Mouse (Mus musculus) telencephalon, adult 2 months (tissue): ENCODE data around the gene Gm49450.
A peak's percentile ranks its signal among the peaks of the same experiment; 100 is the strongest.
"Not testable (repeated sequence)": the region's sequence is repeated elsewhere in the genome, so short reads cannot be mapped to it uniquely, and the experiment has no call there.

Experiments used
- DNase-seq: peaks from one replicate; pipeline ENCODE4 v3.0.0-alpha.2; 2011; ENCODE audit warnings: low read depth, low spot score

Gene Gm49450

DNA sequence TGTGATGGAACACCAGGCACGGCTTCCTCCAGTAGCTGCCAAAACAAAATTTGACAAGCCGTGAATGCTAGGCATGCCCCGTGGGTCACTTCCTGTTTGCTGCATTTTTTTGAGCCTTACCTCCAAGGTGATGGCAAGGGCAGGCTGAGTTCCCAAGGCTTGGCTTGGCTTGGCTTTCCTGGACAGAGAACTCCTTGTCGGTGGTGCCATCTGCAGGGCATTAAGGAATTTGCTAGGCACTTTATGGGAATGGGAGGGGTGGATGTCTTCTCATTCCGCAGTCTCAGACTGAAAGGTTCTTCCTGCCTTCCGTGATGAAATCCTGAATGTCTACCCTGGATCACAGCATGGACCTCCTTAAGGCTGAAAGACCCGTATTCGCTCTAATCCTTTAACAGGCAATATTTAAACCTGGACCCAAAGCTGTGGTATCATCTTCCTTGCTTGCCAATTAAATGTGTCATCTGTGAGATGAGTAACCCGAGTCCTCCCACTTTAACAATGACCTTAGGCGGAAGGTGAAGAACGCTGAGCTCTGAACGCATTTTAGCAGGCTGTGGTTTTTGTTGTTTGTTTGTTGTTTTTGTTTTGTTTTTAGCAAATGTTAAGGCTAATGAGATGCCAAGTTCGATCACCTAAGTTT, 24.6 kb downstream of the Gm49450 start:
- peak; percentile 55 for DNase-seq

DNA sequence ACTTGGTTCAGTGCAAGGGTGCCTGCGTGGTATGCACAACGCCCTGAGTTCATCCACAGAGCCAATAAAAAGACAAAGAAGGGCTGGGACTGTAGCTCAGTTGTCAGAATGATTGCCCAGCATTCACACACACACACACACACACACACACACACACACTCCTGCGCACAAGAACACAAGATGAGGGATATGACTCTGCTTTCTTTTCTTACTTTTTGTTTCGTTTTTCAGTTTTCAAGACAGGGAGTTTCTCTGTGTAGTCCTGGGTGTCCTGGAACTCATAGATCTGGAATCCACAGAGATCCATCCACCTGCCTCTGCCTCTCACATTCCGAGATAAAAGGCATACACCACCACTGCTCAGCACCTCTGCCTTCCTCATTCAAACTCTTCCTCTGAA, 25.8 kb downstream of the Gm49450 start:
- no peak for DNase-seq

DNA sequence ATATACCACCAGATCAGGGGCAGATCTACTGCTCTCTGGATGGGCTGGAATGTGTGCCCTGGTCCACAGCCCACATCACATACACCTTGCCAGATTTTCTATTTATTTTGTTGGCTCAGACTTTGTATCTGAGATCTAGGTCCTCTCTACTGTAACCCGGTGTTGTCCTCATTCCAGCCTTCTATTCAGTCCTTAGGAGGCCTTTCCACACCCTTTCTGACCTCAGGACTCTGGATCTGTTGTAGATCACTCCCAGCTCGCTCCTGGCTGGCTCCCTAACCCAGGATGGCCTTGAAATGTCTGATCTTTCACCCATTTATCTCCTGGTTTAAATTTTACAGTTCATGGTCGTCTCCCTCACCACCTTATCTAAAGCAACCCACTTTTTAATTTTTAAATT, 28.7 kb downstream of the Gm49450 start:
- no peak for DNase-seq

DNA sequence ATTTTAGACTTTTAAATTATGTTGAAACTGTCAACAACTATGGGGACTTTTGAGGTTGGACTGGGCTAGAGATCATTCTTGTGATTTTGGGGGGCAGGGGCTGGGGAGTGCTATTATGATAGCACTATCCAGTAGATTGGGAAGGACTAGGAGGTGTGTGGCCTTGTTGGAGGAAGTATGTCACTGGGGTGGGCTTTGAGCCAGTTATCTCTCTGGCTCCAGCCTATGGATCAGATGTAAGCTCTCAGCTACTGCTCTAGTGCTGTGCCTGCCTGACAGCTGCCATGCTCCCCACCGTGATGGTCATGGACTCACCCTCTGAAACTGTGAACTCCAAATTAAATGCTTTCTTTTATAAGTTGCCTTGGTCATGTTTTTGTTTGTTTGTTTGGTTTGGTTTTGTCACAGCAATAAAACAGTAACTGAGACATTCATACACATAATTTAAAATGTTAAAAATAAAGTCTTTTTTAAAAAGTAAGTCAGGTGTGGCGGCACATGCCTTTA, 30.3 kb downstream of the Gm49450 start:
- DNase-seq: no peak

DNA sequence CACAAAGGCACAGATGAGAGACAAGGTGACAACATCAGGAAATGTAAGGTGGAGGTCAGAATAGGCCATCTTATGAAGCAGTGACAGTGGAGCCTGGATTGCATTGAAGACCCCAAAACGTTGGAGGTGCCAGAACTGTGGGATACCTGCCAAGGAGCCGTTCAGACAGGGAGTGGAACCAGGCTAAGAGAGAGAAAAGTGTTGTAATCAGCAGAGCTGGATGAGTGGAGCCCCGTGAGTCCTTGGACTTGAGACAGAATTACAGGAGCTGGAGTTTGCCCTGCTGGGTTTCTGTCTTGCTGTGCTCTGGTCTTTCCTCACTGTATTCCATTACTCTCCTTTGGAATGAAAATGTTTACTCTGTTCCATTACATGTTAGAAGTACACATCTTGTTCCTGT, 30.8 kb downstream of the Gm49450 start:
- DNase-seq: no peak

DNA sequence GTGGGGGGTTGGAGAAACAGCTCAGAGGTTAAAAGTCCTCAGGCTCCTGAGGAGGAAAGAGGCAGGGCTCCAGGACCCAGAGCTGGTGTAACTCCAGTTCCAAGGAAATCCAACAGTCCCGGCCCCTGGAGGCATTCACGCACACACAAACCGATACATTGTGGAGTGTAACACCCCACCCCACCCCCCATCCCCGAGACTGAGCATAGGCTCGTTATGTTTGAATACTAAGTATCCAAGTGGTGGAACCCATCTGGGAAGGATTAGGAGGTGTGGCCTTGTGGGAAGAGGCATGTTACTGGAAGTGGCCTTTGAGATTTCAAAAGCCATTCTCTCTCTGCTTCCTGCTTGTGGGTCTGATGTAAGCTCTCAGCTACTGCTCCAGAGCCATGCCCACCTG, 31.8 kb downstream of the Gm49450 start:
- no peak for DNase-seq

DNA sequence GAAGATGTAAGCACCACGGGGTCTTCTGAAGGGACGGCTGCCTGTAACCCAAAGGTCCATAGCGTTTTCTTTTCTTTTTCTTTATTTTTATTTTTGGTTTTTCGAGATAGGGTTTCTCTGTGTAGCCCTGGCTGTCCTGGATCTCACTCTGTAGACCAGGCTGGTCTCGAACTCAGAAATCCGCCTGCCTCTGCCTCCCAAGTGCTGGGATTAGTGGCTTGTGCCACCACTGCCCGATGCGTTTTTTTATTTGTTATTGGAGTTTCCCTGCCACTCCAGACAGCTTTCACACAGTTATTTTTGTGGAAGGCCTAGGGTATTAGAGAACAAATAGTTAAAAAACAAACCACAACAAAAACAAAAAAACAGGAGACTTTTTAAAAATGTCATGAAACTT, 34.9 kb downstream of the Gm49450 start:
- not testable (repeated sequence) for DNase-seq

DNA sequence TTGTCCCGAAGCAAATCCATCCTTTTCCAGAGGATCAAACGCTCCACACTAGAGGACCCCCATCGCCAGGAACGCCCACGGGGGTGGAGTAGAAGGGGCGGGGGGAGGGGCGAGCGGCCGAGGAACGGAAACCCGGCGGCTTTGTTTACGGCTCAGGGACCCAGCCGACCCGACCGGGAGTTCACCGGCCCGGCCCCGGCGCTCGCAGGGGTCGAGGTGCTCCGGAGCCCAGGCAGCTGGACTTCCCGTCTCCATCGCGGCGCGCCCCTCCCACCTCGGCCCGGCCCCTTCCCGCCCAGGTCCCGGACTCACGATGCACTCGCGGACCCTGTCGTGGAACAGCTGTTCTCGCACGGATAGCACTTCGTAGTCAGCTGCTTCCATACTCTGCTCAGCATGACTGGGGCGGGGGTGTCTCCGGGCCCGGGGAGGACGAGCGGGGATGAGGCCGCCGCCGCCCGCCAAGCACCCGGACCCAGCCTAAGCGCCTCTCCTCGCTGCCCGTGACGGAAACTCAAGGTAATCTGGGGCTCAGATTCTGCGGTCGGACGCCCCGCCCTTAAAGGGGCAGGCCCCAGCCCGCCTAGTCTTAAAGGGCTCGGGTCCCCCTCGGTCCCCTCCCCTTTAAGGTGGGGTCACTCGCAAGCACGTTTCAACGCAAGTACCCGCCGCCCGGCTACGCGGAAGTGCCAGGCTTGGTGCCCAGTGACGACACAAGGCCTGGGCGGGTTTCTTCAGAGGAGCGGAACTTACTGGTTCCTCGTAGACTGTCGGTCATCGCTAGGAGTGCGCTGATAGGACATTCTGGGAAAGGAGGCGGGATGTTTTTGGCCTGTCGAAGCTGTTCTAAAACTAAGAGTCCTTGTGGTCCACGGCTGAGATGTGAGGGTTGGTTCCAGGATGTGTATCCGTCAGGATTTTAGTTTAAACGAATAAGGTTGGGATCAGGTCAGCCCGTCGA, 35.5 kb downstream of the Gm49450 start, which contains the start of gene Lmbr1l:
Gene Lmbr1l (minus strand): TSS at position 694 of the 961 bp plus-strand sequence.
- peak; percentile 99 for DNase-seq

DNA sequence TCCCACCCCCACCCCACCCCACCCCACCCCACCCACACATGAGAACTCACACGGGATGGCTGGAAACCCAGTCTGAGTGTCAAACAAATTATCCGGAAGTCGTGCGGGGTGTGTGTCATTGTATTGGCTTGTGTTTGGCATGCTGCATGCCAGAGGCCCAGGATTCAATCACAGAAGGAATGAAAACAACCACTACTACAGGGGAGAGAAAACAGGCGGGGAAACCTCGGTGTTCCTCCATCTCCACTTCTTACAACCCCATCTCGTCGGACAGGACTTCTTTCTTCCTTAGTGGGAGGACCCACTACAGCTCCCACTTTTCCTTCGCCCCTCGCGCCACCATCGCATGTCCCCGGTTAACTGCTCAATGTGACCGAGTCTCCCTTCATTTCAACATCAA, 36.3 kb downstream of the Gm49450 start:
- no peak for DNase-seq

DNA sequence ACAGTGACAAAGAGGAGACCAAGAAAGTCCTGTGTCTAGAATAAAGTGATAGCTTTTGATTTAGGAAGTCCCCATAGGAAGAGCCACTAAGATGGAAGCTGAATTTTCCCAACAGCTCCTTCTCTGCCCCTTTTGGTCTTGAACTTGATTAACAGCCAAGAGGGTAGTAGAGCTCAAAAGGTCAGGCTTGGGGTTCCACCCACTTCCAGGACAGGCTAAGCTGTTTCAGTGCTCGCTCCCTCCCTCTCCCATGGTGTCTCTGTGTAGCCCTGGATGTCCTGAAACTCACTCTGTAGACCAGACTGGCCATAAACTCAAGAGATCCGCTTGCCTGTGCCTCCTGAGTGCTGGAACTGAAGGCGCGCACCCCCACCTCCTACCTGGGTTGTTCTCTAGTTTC, 37.3 kb downstream of the Gm49450 start:
- DNase-seq: no peak

DNA sequence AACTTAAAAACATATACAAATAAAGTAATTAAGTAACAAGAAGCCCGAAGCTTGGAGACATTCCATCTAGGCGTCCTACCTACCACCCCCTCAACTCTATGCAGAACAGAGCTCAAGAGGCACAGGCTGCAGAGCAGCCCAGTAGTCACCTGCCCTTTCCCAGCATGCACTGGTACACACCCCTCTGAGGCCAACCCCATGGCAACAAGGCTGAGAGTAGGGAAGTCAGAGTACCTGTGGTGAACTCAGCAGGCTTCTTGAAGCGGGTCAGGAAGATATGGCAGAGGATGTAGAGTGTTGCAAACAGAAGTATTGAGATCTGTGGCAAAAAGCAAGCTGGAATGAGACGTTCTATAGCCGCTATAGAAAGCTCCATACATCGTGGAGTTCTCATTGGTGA, 38.4 kb downstream of the Gm49450 start:
- DNase-seq: no peak

DNA sequence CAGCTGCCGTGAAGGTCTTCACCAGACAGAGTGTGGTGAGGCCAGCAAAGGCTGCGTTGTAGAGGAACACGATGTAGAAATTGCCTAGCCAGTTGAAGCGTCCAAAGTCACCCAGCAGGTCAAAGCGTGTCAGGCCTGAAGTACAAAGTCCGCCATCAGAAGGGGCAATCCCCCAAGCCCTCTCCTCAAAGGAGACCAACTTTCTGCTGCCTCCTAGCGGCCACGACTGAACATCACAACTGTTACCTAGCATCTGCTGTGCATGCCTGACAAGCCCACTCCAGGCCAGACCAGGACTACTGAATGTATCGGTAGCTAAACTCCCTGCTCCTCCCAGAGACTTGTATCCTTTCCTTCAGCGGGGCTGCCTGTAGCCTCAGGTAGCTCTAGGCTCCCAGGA, 48.7 kb downstream of the Gm49450 start:
- DNase-seq: no peak

DNA sequence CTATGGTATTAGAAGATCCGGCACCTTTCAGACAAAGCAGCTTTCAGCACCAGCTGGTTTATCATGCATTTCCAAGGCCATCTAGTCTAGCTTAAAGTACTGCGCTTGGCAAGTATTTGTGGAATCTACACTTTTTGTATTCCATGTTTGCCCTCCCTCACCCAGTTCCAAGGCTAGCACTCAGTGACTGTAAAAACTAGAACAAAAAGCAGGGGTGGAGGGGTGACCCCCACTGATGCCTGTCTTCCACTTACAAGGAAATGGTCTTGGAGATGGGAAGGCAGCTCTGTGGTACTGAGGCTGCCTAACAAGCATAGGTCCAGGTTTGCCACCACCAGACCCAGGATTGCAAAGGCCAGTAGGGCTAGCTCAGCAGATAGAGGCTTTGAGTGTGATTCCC, 50.8 kb downstream of the Gm49450 start:
- no peak for DNase-seq

DNA sequence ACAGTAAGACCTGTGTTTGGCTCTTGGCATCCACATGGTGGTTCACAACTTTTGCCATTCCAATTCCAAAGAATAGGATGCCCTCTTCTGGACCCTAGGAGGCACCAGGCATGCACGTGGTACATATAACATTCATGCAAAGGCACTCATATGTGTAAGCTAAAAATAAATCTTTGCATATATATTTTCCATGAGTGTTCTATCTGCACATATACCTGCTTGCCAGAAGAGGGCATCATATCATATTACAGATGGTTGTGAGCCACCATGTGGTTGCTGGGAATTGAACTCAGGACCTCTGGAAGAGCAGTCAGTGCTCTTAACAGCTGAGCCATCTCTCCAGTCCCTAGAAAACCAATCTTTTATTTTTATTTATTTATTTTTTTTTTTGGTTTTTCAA, 51.8 kb downstream of the Gm49450 start:
- no peak for DNase-seq

DNA sequence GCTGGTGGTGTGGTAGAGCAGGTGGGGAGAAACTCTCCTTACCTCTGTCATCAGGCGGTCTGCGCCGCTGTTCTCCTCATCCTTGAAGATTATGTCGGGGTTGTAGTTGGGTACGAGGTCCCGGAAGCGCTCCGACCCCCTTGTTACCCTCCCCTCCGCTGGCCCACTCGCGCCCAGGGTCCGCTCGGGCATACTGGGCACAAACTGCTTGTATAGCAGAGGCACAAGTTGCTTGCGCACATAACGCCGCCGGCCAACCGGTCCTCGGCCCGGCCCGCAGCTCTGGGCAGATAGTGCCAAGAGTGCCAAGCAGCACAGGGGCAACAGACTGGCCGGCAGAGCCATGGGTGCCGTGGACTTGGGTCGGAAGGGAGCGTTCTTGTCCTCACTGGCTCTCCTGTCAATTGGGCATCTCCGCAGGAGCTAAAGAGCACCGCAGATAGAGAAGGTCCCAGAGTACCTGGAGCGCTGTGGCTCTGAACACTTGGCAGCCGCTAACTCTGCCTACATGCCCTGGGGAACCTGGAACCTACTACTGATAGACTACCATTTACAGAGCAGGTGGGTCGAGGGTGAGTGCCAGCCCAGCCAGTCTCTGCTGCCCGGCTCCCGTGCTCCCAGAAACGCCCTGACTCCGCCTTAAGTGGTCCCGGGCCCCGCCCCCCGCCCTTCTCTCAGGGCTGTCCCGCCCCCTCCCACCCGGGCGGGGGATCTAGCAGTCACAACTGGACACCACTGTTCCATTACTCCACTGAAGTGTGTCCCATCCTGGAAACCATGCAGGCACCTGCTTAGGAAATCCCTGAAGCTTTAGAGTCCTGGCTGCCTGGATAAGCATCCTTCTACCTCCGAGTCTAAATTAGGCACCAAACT, 55.2 kb downstream of the Gm49450 start, which contains the start of gene Dhh:
Gene Dhh (minus strand): TSS at position 613 of the 873 bp plus-strand sequence.
- no peak for DNase-seq

DNA sequence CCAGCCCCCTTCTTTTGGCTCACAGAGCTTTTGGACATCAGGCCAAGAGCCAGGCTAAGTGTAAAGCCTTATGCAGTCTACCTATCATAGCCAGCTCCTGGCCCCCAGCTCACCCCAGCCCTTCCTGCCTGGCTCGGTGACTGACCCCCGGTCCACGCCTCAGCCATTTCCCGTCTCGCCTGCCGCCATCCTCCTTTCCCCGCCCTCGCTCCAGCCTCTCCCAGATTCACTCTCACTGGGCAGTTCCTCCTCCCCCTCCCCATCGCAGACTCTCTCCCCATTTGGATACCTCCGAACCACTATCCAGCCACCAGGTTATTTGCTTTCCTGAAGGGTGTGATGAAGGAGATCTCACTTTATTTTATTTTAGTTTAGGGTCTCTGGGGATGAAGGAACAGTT, 55.9 kb downstream of the Gm49450 start:
- no peak for DNase-seq

DNA sequence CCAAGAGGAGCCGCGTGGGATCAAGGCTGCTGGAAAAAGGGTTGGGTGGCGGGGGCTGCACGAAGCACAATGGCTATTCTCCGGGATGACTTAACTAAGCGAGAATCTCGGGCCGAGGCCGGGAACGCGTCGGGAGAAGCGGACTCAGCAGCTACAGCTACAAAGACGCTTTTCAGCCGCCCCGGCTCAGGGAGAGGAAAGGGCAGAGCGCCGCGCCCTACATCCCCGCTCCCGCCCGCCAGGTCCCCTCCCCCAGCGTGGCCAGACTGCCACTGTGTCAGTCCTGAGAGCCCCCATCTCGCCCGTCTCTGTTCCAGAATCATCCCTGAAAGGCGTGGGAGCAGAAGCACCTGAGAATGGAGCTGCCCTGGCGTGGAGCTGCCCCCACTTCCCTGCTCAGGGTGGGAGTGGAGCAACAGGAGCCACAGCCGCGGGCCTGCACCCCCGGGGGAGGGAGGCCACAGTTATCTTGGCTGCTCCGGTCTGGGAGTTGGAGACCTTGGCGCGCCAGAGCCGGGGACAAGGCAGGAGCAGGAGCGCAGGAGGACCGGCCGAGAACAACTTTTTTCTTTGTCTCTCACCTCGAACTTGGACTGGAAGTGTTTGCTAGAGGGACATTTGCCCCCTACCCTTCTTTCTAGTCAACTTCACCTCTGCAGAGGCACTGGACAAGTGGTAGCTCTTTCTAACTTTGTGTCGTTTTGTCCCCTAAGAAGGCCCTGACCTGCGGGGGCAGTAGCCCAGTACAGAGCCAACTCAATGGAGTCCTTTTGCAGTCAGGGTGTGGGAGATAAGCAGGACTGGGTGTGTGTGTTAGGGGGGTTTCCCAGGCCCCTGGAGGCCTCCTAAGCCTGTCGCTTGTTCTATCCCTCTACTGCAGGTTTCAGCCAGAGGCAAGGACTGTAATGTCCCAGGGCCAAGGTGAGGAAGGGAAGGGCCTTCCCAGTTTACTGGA, 57.4 kb downstream of the Gm49450 start:
- DNase-seq: no peak

DNA sequence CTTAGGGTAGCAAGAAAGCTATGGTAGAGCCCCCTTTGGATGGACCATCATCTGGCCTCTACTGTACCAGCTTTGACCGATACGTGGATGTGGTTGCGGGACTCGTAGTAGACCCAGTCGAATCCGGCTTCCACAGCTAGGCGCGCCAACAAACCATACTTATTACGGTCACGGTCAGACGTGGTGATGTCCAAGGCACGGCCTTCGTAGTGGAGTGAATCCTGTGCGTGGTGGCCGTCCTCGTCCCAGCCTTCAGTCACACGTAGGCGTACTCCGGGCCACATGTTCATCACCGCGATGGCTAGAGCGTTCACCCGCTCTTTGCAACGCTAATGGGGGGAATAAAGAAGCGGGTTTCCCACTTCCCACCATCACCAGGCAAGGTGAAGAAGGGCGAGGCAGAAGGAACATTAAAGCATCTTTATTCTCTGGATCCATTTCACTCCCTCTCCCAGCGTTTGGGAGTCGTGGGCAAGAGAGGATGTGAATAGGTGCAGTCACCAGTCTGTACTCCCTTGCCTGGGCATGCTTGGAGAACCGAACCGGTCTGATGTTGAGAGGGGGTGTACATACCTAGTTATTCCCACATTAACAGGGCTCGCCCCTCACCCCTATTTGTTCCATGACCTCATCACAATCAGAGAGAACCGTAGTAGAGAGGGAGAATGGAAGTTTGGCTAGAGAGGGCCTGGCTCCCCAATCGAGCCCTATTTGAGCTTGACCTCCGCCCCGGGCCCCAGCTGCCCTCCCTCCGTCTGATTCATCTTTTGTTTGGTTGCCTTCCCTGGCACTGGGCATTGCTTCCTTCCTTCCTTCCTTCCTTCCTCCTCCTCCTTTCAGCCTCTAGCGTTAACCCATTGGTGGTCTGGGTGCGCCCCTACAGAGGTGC, 58.4 kb downstream of the Gm49450 start:
- no peak for DNase-seq

DNA sequence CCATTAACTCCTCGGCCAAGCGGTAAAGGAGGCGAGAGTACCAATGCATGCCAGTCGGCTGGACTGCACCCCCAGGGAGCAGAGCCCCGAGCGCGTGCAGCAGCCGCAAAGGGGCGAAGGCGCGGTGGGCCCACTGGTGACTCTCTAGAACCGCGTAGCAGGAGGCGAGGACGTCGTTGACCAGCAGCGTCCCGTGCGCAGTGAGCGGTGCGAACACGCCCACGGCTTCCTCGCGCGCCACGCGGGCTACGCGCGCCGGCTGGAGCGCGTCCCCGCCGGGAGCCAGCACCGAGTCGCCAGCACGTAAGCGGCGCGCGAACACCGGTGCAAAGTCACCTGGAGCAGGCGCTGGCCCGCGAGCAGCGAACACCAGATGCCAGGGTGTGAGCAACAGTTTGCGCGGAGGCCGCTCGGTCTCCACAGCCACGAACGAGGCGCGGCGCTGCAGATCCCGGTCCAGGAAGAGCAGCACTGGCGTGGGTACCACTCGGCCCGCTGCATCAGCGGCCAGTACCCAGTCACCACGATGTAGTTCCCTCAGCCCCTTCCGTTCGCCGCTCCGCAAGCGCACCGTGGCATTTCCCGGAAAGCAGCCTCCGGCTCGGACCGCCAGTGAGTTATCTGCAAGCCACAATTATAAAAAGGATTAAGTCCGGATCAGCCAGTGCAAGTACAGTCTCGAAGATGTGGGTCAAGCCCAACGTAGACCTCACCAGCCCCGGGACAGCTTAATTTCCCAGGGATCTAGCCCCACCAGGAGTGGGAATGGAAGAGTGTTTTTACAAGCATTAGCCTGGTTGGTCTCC, 59.2 kb downstream of the Gm49450 start, which contains the start of gene Rhebl1:
Gene Rhebl1 (minus strand): TSS at position 601 of the 806 bp plus-strand sequence.
- DNase-seq: no peak
